Mouse (Mus musculus) embryonic facial prominence, embryonic 11.5 days (tissue): ENCODE data around the gene Olfr1373. TPM values are rescaled to one million over a fixed set of nuclear protein-coding genes. Genes with fewer than 3 reads are reported as not detected.

Source experiments
- microRNA-seq: library from miRNA; unstranded; fragments of <30 nt; microRNA quantifications from one replicate; pipeline ENCODE4, GENCODE M21; 2016; ENCODE audit warnings: borderline number of aligned reads
- polyA plus RNA-seq: library from polyadenylated mRNA; unstranded; fragments of >200 nt; fragmentation: Nextera tagmentation; extraction: Ambion mirVana; gene quantifications from 2 replicates; pipeline ENCODE4 v1.2.1, GENCODE M21; 2014

Olfr1373 gene
- polyA plus RNA-seq, 1 experiment from 2014 or later: not detected

Small RNA genes lying within 50 kb of the gene (microRNA-seq; reads per million reads assigned to microRNA genes)
- gene Gm24157 (not detected), gene Mir3061 (16.5 reads per million, percentile 18 among the genes with 10 or more reads in this experiment)

Other genes starting within 250 kb of the Olfr1373 start
- gene Cdkn2aipnl, start 177.9 kb downstream of the Olfr1373 start, polyA plus RNA-seq: 142 and 147 TPM in 2 replicates
- 178 and 192 TPM in 2 replicates for gene Ube2b, start 144.8 kb downstream of the Olfr1373 start, polyA plus RNA-seq
- gene Cdkl3, start 141.3 kb downstream of the Olfr1373 start, polyA plus RNA-seq: 9.4 and 9.5 TPM in 2 replicates
- gene Ppp2ca, start 46.8 kb downstream of the Olfr1373 start, polyA plus RNA-seq: 129 and 130 TPM in 2 replicates
- gene Olfr1371, start 68.5 kb upstream of the Olfr1373 start, polyA plus RNA-seq: not detected in 2 replicates
- gene Skp1a, start 86.5 kb upstream of the Olfr1373 start, polyA plus RNA-seq: 1,096 and 1,177 TPM in 2 replicates
- 9.2 and 9.8 TPM in 2 replicates for gene Tcf7, start 137.5 kb upstream of the Olfr1373 start, polyA plus RNA-seq
- 219 and 222 TPM in 2 replicates for gene Vdac1, start 215.3 kb upstream of the Olfr1373 start, polyA plus RNA-seq